Mouse (Mus musculus) embryo, embryonic 10 days (tissue): ENCODE results near the gene H1f0.

Experiments used
- DNase-seq: peaks from one replicate; pipeline ENCODE4 v3.0.0-alpha.2; 2015; ENCODE audit warnings: low spot score

Gene H1f0

DNA sequence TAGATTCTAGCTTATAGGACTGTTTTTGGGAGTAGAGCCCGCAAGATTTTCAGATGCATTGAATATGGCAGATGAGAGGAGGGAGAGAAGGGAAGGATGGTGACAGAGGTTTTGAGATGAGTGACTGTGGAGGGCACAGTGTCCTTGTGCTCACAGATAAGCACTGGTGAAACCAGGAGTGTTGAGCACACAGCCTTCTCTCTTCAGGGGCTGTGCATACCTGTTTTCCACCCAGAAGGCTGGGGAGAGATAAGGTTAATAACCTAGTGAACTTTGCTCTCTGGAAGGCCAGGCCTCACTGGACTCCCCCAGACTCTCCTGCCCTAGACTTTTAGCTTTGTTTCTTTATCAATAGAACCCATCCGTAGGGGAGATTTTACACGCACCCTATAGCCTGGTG lies 40.2 kb downstream of the H1f0 start:
- no peak for DNase-seq

DNA sequence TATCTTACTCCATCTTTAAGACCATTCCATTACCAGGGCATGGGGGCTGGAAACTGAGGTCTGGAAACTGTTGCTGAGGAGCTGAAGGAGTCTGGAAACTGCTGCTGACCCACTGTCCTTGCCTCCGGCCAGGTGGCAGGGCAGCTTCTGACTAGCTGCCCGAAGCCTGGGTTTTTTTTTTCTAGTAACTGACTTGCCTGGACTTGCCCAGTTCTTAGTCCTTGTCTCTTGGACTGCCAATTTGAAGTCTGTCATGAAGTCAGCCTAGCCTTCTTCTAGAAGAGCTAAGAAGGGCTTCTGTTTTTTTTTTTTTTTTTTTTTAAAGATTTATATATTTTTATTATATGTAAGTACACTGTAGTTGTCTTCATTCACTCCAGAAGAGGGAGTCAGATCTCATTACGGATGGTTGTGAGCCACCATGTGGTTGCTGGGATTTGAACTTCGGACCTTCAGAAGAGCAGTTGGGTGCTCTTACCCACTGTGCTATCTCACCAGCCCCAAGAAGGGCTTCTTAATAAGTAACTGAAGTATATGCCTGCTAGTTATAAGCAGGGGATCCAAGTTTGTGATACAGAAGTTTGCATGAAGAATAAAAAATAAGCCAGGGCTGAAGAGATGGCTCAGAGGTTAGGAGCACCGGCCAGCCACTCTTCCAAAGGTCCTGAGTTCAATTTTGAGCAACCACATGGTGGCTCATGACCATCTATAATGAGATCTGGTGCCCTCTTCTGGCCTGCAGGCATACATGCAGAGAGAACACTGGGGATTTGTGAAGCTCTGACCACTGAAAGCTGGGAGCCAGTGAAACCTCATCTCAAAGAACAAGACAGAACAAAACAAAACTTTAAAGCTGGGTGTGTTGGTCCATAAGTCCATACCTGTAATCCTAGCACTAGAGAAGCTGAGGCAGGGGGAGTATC lies 43.1 kb downstream of the H1f0 start:
- DNase-seq: peak; percentile 52

DNA sequence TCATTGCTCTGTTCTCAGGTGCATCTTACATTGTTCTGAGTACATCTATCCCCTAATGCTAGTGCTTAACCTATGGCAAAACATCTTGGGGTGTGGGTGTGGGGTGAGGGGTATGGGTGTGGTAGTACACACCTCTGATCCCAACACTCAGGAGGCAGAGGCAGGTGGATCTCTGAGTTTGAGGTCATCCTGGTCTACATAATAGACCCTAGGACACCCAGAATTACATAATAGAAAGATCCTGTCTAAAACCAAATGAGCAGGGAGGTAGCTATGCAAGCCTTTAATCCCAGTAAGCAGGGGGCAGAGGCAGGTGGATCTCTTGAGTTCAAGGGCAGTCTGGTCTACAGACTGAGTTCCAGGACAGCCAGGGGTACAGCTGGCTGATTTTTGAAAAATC lies 45.5 kb downstream of the H1f0 start:
- no peak for DNase-seq

DNA sequence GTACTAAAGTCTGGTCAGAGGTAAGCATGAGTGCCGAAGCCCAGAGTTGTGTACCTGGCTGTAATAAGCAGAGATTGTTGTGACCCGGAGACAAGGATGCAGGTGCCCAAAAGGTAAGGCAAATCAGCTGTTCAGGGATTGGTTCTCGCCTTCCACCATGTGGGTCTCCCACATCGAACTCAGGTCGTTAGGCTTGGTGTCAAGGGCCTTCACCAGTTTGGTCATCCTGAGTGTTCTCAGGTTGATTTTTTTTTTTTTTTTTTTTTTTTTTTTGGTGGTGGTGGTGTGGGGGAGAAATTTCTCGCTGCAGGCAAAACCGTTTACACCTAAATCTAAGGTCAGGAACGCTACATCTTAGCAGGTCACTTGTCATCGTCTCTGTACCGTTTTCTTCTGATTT lies 46.2 kb downstream of the H1f0 start:
- no peak for DNase-seq

DNA sequence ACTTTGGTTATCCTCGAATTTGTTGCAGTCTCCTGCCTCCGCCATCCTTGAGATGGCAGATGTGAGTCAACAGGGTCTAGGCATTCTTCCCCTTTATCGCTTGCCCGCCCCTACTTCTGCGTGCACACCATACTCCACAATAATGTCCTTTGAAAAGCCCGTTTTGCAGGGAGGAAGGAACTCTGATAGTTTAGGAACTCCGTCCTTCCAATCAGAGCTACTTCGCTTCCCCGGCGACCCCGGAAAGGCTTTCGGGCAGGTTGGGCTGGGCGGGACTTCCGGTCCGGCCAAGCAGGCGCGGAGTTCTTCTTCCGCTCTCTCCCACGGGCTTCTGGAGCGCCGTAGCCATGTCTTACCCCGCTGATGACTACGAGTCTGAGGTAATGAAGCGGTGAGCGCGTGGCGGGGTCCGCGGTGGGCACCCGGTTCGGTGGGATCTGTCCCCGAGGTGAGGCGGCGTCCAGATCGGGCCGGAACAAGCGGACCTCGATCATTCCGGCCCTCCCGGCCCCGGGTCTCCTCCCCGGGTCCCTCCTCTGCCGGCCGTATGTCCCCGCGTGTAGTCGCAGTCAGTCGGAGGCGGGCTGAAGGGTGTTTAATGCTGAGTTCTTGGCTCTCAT lies 46.8 kb downstream of the H1f0 start, which contains the start of gene Eif3l:
Gene Eif3l (plus strand): TSS at position 267 of the 620 bp plus-strand sequence.
- peak; percentile 91 for DNase-seq

DNA sequence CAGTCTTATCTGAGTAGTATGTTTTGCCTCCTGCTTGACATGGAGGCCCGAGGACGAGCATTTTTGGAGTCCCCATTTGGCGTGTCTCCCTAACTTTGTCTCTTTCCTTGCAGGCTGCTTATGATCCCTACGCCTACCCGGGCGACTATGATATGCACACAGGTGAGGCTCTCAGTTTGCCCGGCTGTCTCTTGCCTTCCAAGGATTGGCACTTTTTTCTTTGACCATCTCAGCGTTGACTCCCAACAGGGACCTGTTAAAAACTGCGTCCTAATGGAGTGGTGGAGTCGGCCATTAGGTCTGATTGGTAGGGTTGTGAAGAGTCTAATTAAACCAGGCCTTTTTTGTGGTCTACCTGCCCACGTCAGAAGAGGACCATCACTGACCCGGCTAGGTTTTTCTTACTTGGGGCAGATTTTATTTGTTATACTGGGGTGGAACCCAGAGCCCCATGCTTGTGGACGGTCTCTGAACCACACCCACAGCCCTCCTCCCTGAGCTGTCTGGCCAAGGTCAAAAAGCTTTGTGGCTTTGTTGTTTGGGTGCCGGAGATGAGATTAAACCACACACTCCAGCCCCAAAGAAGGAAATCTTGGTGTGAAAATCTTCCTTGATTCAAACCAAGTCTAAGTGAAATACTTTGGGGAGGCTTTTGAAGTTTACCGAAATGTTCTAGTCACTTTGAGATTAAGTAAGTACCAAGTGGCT lies 47.6 kb downstream of the H1f0 start:
- no peak for DNase-seq

DNA sequence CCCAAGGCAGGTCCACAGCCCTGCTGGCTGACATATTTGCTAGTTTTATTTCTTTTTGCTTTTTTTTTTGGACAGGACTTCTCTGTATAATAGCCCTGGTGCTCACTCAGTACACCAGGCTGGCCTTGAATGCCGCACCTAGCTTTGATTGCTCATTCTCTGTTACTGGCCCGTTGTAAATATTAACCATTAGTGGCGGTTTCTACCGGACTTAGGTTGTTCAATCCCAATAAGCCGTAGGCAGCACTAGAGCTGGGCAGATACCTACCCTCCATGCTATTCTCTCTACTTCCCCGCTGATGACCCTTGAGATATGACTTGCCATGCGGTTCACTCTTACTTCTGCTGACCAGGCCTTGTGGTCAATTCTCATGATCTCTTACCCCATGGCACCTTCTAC lies 51.3 kb downstream of the H1f0 start:
- no peak for DNase-seq
